Mouse (Mus musculus): ENCODE results near the gene Elmo3. TPM values are rescaled to one million over a fixed set of nuclear protein-coding genes. Genes with fewer than 3 reads are reported as not detected.

Elmo3 gene
- polyA plus RNA-seq, 1 experiment from 2014 or later: 1.1 TPM

DNA sequence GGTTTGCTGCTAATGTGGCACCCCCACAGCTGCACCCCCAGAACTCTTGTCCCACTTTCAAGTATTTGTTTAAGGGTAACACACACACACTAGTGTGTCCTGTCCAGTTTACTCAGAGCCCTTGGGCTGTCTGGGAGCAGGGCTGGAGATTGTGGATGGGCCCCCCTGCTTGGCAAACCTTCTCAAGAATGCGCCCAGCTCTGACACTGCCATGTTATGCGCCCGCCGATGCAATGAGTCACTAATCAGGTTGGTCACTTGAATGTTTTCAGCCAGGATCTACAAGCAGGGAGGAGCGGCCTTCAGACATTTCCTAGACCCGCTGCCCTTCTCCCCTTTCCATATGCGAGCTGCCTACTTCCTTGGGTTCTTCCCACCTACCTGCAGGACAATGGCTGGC lies 12.9 kb upstream of the Elmo3 start:
- H3K27me3 ChIP-seq (ENCODE audit: control insufficient read depth, insufficient read depth, low read length): peaks cover 10% of the 10 kb centered on the region; the same call in 1 of the 2 replicates
- H3K27ac ChIP-seq (replicated peaks; ENCODE audit: low read depth, low read length): no peak overlapping the region
- no peak overlapping the region for H3K9ac ChIP-seq (replicated peaks; ENCODE audit: low read length)
- H3K4me2 ChIP-seq (ENCODE audit: low read length): no peak overlapping the region
- DNase-seq: no peak
- no peak for ATAC-seq (ENCODE audit: low FRiP score, low TSS enrichment)
- no peaks in the 10 kb centered on the region for H3K36me3 ChIP-seq (ENCODE audit: control insufficient read depth, insufficient read depth, low read length)
- no peak overlapping the region for H3K4me3 ChIP-seq (replicated peaks; ENCODE audit: low read depth, low read length)
- WGBS: 87% methylated on average over 7 of the region's 7 CpGs
- peaks cover 21% of the 10 kb centered on the region for H3K4me1 ChIP-seq (ENCODE audit: control insufficient read depth, insufficient read depth, low read length)
- H3K9me3 ChIP-seq (ENCODE audit: control insufficient read depth, low read length): no peaks in the 10 kb centered on the region

- no peak for DNase-seq
These were observed 12.0 kb upstream of the Elmo3 start for GRCm38 (mm10) chr8:105293405-105293804.

GRCm38 (mm10) chr8:105294776-105295175 lies 10.6 kb upstream of the Elmo3 start:
- no peak overlapping the region for H3K4me3 ChIP-seq (replicated peaks; ENCODE audit: low read depth, low read length)
- peaks cover 12% of the 10 kb centered on the region for H3K36me3 ChIP-seq (ENCODE audit: control insufficient read depth, insufficient read depth, low read length)
- peaks cover 22% of the 10 kb centered on the region for H3K4me1 ChIP-seq (ENCODE audit: control insufficient read depth, insufficient read depth, low read length)
- no peak for ATAC-seq (ENCODE audit: low FRiP score, low TSS enrichment)
- peaks cover 10% of the 10 kb centered on the region; the same call in 1 of the 2 replicates for H3K27me3 ChIP-seq (ENCODE audit: control insufficient read depth, insufficient read depth, low read length)
- no peaks in the 10 kb centered on the region for H3K9me3 ChIP-seq (ENCODE audit: control insufficient read depth, low read length)
- 59% methylated on average over 9 of the region's 9 CpGs for WGBS
- H3K9ac ChIP-seq (replicated peaks; ENCODE audit: low read length): no peak overlapping the region
- H3K4me2 ChIP-seq (ENCODE audit: low read length): no peak overlapping the region
- DNase-seq: no peak
- no peak overlapping the region for H3K27ac ChIP-seq (replicated peaks; ENCODE audit: low read depth, low read length)

More at GRCm38 (mm10) chr8:105293405-105293804, 12.0 kb upstream of the Elmo3 start:
- ATAC-seq (ENCODE audit: low FRiP score, low TSS enrichment): no peak
- H3K4me1 ChIP-seq (ENCODE audit: control insufficient read depth, insufficient read depth, low read length): peaks cover 15% of the 10 kb centered on the region
- no peak overlapping the region for H3K4me2 ChIP-seq (ENCODE audit: low read length)
- no peaks in the 10 kb centered on the region for H3K36me3 ChIP-seq (ENCODE audit: control insufficient read depth, insufficient read depth, low read length)
- H3K4me3 ChIP-seq (replicated peaks; ENCODE audit: low read depth, low read length): no peak overlapping the region
- 67% methylated on average over 19 of the region's 19 CpGs for WGBS
- no peak overlapping the region for H3K27ac ChIP-seq (replicated peaks; ENCODE audit: low read depth, low read length)
- H3K27me3 ChIP-seq (ENCODE audit: control insufficient read depth, insufficient read depth, low read length): peaks cover 10% of the 10 kb centered on the region; the same call in 1 of the 2 replicates
- H3K9ac ChIP-seq (replicated peaks; ENCODE audit: low read length): no peak overlapping the region
- H3K9me3 ChIP-seq (ENCODE audit: control insufficient read depth, low read length): no peaks in the 10 kb centered on the region

DNA sequence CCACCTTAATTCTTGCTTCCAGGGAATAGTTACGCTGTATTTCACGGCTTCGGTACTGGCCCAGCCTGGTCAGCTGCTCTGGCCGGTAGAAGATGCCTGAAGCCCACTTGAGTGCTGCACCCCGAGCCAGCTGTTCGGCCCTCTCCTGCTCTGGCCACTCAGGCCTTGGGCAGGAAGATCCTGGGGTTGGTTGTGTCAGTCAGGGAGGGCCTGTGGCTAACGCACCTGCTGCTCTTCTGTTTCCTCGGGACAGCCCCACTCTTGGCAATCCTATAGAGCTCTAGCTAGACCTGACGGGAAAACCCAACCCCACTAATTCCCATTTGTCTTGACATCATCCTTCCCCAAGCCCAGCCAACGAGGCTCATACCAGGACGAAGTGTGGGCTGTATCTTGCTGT lies 10.1 kb upstream of the Elmo3 start:
- no peaks in the 10 kb centered on the region for H3K9me3 ChIP-seq (ENCODE audit: control insufficient read depth, low read length)
- 73% methylated on average over 11 of the region's 11 CpGs for WGBS
- no peak overlapping the region for H3K9ac ChIP-seq (replicated peaks; ENCODE audit: low read length)
- no peak overlapping the region for H3K27ac ChIP-seq (replicated peaks; ENCODE audit: low read depth, low read length)
- H3K4me1 ChIP-seq (ENCODE audit: control insufficient read depth, insufficient read depth, low read length): peaks cover 18% of the 10 kb centered on the region
- H3K27me3 ChIP-seq (ENCODE audit: control insufficient read depth, insufficient read depth, low read length): peaks cover 10% of the 10 kb centered on the region; the same call in 1 of the 2 replicates
- no peak for ATAC-seq (ENCODE audit: low FRiP score, low TSS enrichment)
- no peak overlapping the region for H3K4me2 ChIP-seq (ENCODE audit: low read length)
- peaks cover 17% of the 10 kb centered on the region for H3K36me3 ChIP-seq (ENCODE audit: control insufficient read depth, insufficient read depth, low read length)
- no peak for DNase-seq
- H3K4me3 ChIP-seq (replicated peaks; ENCODE audit: low read depth, low read length): no peak overlapping the region

- H3K27ac ChIP-seq (replicated peaks; ENCODE audit: low read depth, low read length): no peak within 1 kb of the TSS
- H3K9ac ChIP-seq (replicated peaks; ENCODE audit: low read length): no peak within 1 kb of the TSS
- peak within 1 kb of the TSS; percentile 95 for H3K4me2 ChIP-seq (ENCODE audit: low read length)
- H3K9me3 ChIP-seq (ENCODE audit: control insufficient read depth, low read length): no peaks in the 10 kb centered on the region
- peaks cover 25% of the 10 kb centered on the region for H3K36me3 ChIP-seq (ENCODE audit: control insufficient read depth, insufficient read depth, low read length)
- peaks cover 3% of the 10 kb centered on the region; the same call in 1 of the 2 replicates for H3K27me3 ChIP-seq (ENCODE audit: control insufficient read depth, insufficient read depth, low read length)
- 71% methylated on average over 11 of the region's 11 CpGs for WGBS
- no peak for DNase-seq
- H3K4me1 ChIP-seq (ENCODE audit: control insufficient read depth, insufficient read depth, low read length): peaks cover 12% of the 10 kb centered on the region
- peak within 1 kb of the TSS; percentile 97 for H3K4me3 ChIP-seq (replicated peaks; ENCODE audit: low read depth, low read length)
- ATAC-seq (ENCODE audit: low FRiP score, low TSS enrichment): no peak
These were observed 9.4 kb upstream of the Elmo3 start, which contains the start of gene Exoc3l for GRCm38 (mm10) chr8:105295895-105296573. Gene Exoc3l, minus strand, starts transcription at chr8:105296101.

GRCm38 (mm10) chr8:105297511-105298192 lies 7.7 kb upstream of the Elmo3 start, which contains the start of gene E2f4:
Gene E2f4, plus strand, starts transcription at chr8:105297663.
- Histone ChIP-seq H3K4me3 (replicated peaks; ENCODE audit: low read depth, low read length) (peak within 1 kb of the TSS; percentile 97), H3K9ac (replicated peaks; ENCODE audit: low read length) (peak within 1 kb of the TSS; percentile 93), H3K9me3 (ENCODE audit: control insufficient read depth, low read length) (no peaks in the 10 kb centered on the region), H3K27me3 (ENCODE audit: control insufficient read depth, insufficient read depth, low read length) (no peaks in the 10 kb centered on the region), H3K36me3 (ENCODE audit: control insufficient read depth, insufficient read depth, low read length) (peaks cover 41% of the 10 kb centered on the region), H3K27ac (replicated peaks; ENCODE audit: low read depth, low read length) (peak within 1 kb of the TSS; percentile 68), H3K4me1 (ENCODE audit: control insufficient read depth, insufficient read depth, low read length) (peaks cover 12% of the 10 kb centered on the region), H3K4me2 (ENCODE audit: low read length) (peak within 1 kb of the TSS; percentile 95)
- ATAC-seq (ENCODE audit: low FRiP score, low TSS enrichment): peak; percentile 91
- under 1% methylated on average over 58 of the region's 58 CpGs for WGBS
- DNase-seq: peak; percentile 96

DNA sequence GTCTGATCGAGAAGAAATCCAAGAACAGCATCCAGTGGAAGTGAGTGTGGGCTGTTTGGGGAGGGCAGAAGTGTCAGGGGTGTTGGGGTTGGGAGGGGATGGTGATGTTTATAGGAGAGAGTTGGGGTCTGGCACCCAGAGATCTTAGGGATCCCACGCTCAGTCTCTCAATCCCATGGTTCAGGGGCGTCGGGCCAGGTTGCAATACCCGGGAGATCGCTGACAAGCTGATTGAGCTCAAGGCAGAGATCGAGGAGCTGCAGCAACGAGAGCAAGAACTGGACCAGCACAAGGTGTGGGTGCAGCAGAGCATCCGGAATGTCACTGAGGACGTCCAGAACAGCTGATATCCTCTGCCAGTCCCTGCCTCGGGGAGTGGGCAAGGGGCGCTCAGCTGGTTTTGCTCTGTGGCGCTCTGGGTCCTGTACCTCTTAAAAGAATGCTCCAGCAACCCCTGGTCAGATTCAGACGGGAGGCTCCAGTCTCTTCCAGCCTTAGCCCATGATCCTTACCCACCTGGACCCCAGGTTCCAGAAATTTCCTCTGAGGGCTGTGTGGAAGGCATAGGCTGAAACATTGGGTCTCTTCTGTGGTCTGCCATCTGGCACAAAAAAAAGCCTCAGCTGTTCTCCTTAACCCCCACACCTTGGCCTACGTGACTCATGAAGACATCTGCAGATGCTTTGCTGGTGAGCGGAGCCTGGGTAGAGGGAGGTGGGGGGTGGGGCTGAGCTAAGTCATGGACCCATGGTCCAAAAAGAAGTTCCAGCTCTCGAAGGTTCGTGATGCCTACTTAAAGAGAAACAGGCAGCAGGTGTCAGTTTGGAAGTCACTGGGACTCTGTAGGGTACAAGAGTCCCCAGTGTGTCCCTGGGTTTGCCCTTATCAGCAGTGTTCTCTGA lies 6.8 kb upstream of the Elmo3 start:
- peak overlapping the region; percentile 95 for H3K4me2 ChIP-seq (ENCODE audit: low read length)
- H3K27me3 ChIP-seq (ENCODE audit: control insufficient read depth, insufficient read depth, low read length): no peaks in the 10 kb centered on the region
- H3K4me3 ChIP-seq (replicated peaks; ENCODE audit: low read depth, low read length): peak overlapping the region; percentile 97
- H3K27ac ChIP-seq (replicated peaks; ENCODE audit: low read depth, low read length): no peak overlapping the region
- peaks cover 51% of the 10 kb centered on the region for H3K36me3 ChIP-seq (ENCODE audit: control insufficient read depth, insufficient read depth, low read length)
- peaks cover 12% of the 10 kb centered on the region for H3K4me1 ChIP-seq (ENCODE audit: control insufficient read depth, insufficient read depth, low read length)
- ATAC-seq (ENCODE audit: low FRiP score, low TSS enrichment): no peak
- H3K9me3 ChIP-seq (ENCODE audit: control insufficient read depth, low read length): no peaks in the 10 kb centered on the region
- no peak for DNase-seq
- H3K9ac ChIP-seq (replicated peaks; ENCODE audit: low read length): peak overlapping the region; percentile 93
- WGBS: 60% methylated on average over 18 of the region's 18 CpGs

DNA sequence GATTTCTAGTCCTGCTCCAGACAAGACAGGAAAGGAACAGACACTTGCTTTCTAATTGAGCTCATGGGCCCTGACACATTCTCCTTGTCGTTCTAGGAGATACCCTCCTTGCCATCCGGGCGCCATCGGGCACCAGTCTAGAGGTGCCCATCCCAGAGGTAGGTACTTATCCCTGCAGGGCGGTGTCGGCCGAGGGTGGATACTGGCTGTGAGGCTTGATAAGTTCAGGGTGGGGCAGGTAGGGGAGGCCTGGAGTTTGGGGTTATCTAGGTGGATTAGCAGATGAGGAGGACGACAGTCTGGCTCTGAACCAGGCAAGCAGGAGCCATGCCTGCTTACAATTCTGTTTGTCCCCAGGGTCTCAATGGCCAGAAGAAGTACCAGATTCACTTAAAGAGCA lies 5.4 kb upstream of the Elmo3 start:
- no peaks in the 10 kb centered on the region for H3K27me3 ChIP-seq (ENCODE audit: control insufficient read depth, insufficient read depth, low read length)
- 95% methylated on average over 8 of the region's 8 CpGs for WGBS
- no peak overlapping the region for H3K4me2 ChIP-seq (ENCODE audit: low read length)
- H3K9me3 ChIP-seq (ENCODE audit: control insufficient read depth, low read length): no peaks in the 10 kb centered on the region
- ATAC-seq (ENCODE audit: low FRiP score, low TSS enrichment) (no peak), DNase-seq (no peak)
- H3K36me3 ChIP-seq (ENCODE audit: control insufficient read depth, insufficient read depth, low read length): peaks cover 64% of the 10 kb centered on the region
- no peak overlapping the region for H3K9ac ChIP-seq (replicated peaks; ENCODE audit: low read length)
- no peak overlapping the region for H3K27ac ChIP-seq (replicated peaks; ENCODE audit: low read depth, low read length)
- H3K4me3 ChIP-seq (replicated peaks; ENCODE audit: low read depth, low read length): no peak overlapping the region
- peaks cover 12% of the 10 kb centered on the region for H3K4me1 ChIP-seq (ENCODE audit: control insufficient read depth, insufficient read depth, low read length)

Data from midbrain, embryonic 14.5 days (tissue).